Mouse (Mus musculus) hindbrain, postnatal 0 days (tissue): ENCODE measurements around the gene Txk. TPM values are rescaled to one million over a fixed set of nuclear protein-coding genes. Genes with fewer than 3 reads are reported as not detected.

Experiments
- ATAC-seq: fragments of 200-750 bp; cut with Nextera tagmentation; 2 replicates; pipeline ENCODE4 v1.8.0; 2017; ENCODE audit warnings: mild to moderate bottlenecking, moderate TSS enrichment, moderate library complexity
- DNase-seq: peaks from one replicate; pipeline ENCODE4 v3.0.0-alpha.2; 2015; ENCODE audit warnings: low spot score
- H3K27ac ChIP-seq: fragments of 300-500 bp; sonication (generic); 2 replicates; pipeline ENCODE4 v1.5.1; 2014; ENCODE audit warnings: mild to moderate bottlenecking
- H3K27me3 ChIP-seq: fragments of 300-500 bp; sonication (generic); 2 replicates; pipeline ENCODE4 v1.6.1; 2014; ENCODE audit warnings: low read length, mixed read lengths; ENCODE audit not compliant: insufficient read depth
- H3K36me3 ChIP-seq: fragments of 300-500 bp; sonication (generic); 2 replicates; pipeline ENCODE4 v1.6.1; 2014; ENCODE audit warnings: low read length, mixed read lengths; ENCODE audit not compliant: insufficient read depth
- H3K4me1 ChIP-seq: fragments of 300-500 bp; sonication (generic); 2 replicates; pipeline ENCODE4 v1.6.1; 2014; ENCODE audit warnings: antibody characterized with exemption, low read length, mixed read lengths; ENCODE audit not compliant: insufficient read depth
- H3K4me2 ChIP-seq: fragments of 300-500 bp; sonication (generic); 2 replicates; pipeline ENCODE4 v1.6.1; 2014; ENCODE audit warnings: low read depth, mild to moderate bottlenecking, low read length, moderate library complexity, mixed read lengths
- H3K4me3 ChIP-seq: fragments of 300-500 bp; sonication (generic); 2 replicates; pipeline ENCODE4 v1.5.1; 2014; ENCODE audit warnings: low read length
- H3K9ac ChIP-seq: fragments of 300-500 bp; sonication (generic); replicated peaks from 2 replicates; pipeline ENCODE4 v1.6.1; 2014; ENCODE audit warnings: mild to moderate bottlenecking, low read length, moderate library complexity, mixed read lengths
- H3K9me3 ChIP-seq: fragments of 300-500 bp; sonication (generic); 2 replicates; pipeline ENCODE4 v1.6.1; 2016; ENCODE audit warnings: low read length, mixed read lengths
- CTCF ChIP-seq: IDR thresholded peaks from 2 replicates; pipeline ENCODE4 v1.5.1; 2016; ENCODE audit warnings: antibody characterized with exemption, control low read depth, low read depth
- WGBS: fragments of 180-500 bp; shearing (Covaris S2); extraction: QIAGEN DNeasy Blood & Tissue Kit; methylation state at CpG from one replicate; pipeline ENCODE4 v1.1.7; 2014; 5-methylcytosine and 5-hydroxymethylcytosine counted together
- polyA plus RNA-seq: library from polyadenylated mRNA; unstranded; fragments of >200 nt; fragmentation: Nextera tagmentation; extraction: Ambion mirVana; gene quantifications from 2 replicates; pipeline ENCODE4 v1.2.1, GENCODE M21; 2015
- total RNA-seq: library from RNA; depleted of rRNA; stranded (reverse); fragments of >200 nt; gene quantifications from 2 replicates; pipeline ENCODE4 v1.2.3, GENCODE M21; 2014

Txk gene
- total and polyA plus RNA-seq, 2 experiments from 2014 or later = 0.21 to 0.33 TPM

GRCm38 (mm10) chr5:72755941-72756340 is 3.4 kb upstream of the Txk start:
- Histone ChIP-seq H3K4me1 (no peaks in the 10 kb centered on the region), H3K4me2 (no peak overlapping the region), H3K9me3 (no peaks in the 10 kb centered on the region), H3K27me3 (no peaks in the 10 kb centered on the region), H3K36me3 (no peaks in the 10 kb centered on the region), H3K9ac (no peak overlapping the region), H3K27ac (no peak overlapping the region), H3K4me3 (no peak overlapping the region)
- TF ChIP-seq CTCF = no peak
- ATAC-seq = no peak
- DNase-seq = peak; percentile 18
- WGBS = 68% methylated on average over 8 of the region's 8 CpGs

- H3K4me1 ChIP-seq = no peaks in the 10 kb centered on the region; the same call in 1 of the 2 replicates
- no peaks in the 10 kb centered on the region for H3K36me3 ChIP-seq
- no peak overlapping the region for H3K4me3 ChIP-seq
- no peak for TF ChIP-seq CTCF
- H3K9me3 ChIP-seq = no peaks in the 10 kb centered on the region
- H3K27me3 ChIP-seq = no peaks in the 10 kb centered on the region
- no peak overlapping the region for H3K9ac ChIP-seq
- H3K4me2 ChIP-seq = no peak overlapping the region
- DNase-seq (no peak), ATAC-seq (no peak)
- WGBS = 91% methylated on average over 2 of the region's 2 CpGs
- H3K27ac ChIP-seq = no peak overlapping the region
These were observed 2.5 kb upstream of the Txk start for GRCm38 (mm10) chr5:72755035-72755434.

- no peak overlapping the region for H3K4me2 ChIP-seq
- ATAC-seq = peak; percentile 82
- H3K9me3 ChIP-seq = no peaks in the 10 kb centered on the region
- no peaks in the 10 kb centered on the region for H3K36me3 ChIP-seq
- DNase-seq = peak; percentile 53
- WGBS = 69% methylated on average over 7 of the region's 7 CpGs
- no peaks in the 10 kb centered on the region for H3K27me3 ChIP-seq
- peak overlapping the region; percentile 21; the same call in 1 of the 2 replicates for H3K27ac ChIP-seq
- no peak overlapping the region for H3K4me3 ChIP-seq
- TF ChIP-seq CTCF = no peak
- H3K9ac ChIP-seq = no peak overlapping the region
- no peaks in the 10 kb centered on the region; the same call in 1 of the 2 replicates for H3K4me1 ChIP-seq
These were observed 1.4 kb downstream of the Txk start for GRCm38 (mm10) chr5:72751056-72751758.

GRCm38 (mm10) chr5:72750226-72750625 is 2.4 kb downstream of the Txk start:
- no peak for TF ChIP-seq CTCF
- DNase-seq (no peak), ATAC-seq (no peak)
- Histone ChIP-seq H3K27me3 (no peaks in the 10 kb centered on the region), H3K27ac (peak overlapping the region; percentile 38; the same call in 1 of the 2 replicates), H3K36me3 (no peaks in the 10 kb centered on the region), H3K4me2 (no peak overlapping the region), H3K4me1 (no peaks in the 10 kb centered on the region; the same call in 1 of the 2 replicates), H3K4me3 (no peak overlapping the region), H3K9ac (no peak overlapping the region), H3K9me3 (no peaks in the 10 kb centered on the region)
- 66% methylated on average over 5 of the region's 5 CpGs for WGBS

GRCm38 (mm10) chr5:72748659-72749265 is 3.8 kb downstream of the Txk start:
- no peaks in the 10 kb centered on the region; the same call in 1 of the 2 replicates for H3K4me1 ChIP-seq
- no peaks in the 10 kb centered on the region for H3K9me3 ChIP-seq
- H3K36me3 ChIP-seq = no peaks in the 10 kb centered on the region
- TF ChIP-seq CTCF = no peak
- no peak overlapping the region for H3K4me3 ChIP-seq
- no peaks in the 10 kb centered on the region for H3K27me3 ChIP-seq
- ATAC-seq = no peak
- H3K4me2 ChIP-seq = no peak overlapping the region
- WGBS = 74% methylated on average over 7 of the region's 7 CpGs
- DNase-seq = no peak
- no peak overlapping the region for H3K9ac ChIP-seq
- H3K27ac ChIP-seq = no peak overlapping the region

GRCm38 (mm10) chr5:72747384-72747783 is 5.2 kb downstream of the Txk start:
- Histone ChIP-seq H3K4me2 (no peak overlapping the region), H3K9ac (no peak overlapping the region), H3K9me3 (no peaks in the 10 kb centered on the region), H3K27me3 (no peaks in the 10 kb centered on the region), H3K4me1 (no peaks in the 10 kb centered on the region; the same call in 1 of the 2 replicates), H3K4me3 (no peak overlapping the region), H3K27ac (no peak overlapping the region), H3K36me3 (no peaks in the 10 kb centered on the region)
- ATAC-seq (no peak), DNase-seq (no peak)
- 56% methylated on average over 4 of the region's 4 CpGs for WGBS
- TF ChIP-seq CTCF = no peak

- no peak overlapping the region for H3K27ac ChIP-seq
- no peaks in the 10 kb centered on the region for H3K9me3 ChIP-seq
- 85% methylated on average over 4 of the region's 4 CpGs for WGBS
- no peak for TF ChIP-seq CTCF
- no peak for ATAC-seq
- no peak overlapping the region for H3K4me3 ChIP-seq
- H3K36me3 ChIP-seq = no peaks in the 10 kb centered on the region
- H3K4me2 ChIP-seq = no peak overlapping the region
- no peak overlapping the region for H3K9ac ChIP-seq
- no peak for DNase-seq
- no peaks in the 10 kb centered on the region; the same call in 1 of the 2 replicates for H3K4me1 ChIP-seq
- H3K27me3 ChIP-seq = no peaks in the 10 kb centered on the region
These were observed 6.1 kb downstream of the Txk start for GRCm38 (mm10) chr5:72746461-72746860.
